Mouse (Mus musculus) limb, embryonic 14.5 days (tissue): ENCODE results near the gene Siglecg. TPM values are rescaled to one million over a fixed set of nuclear protein-coding genes. Genes with fewer than 3 reads are reported as not detected.

ENCODE experiments used
- ATAC-seq: fragments of 200-750 bp; cut with Nextera tagmentation; 2 replicates; pipeline ENCODE4 v1.8.0; 2017; ENCODE audit warnings: low read depth, moderate number of reproducible peaks, moderate TSS enrichment; ENCODE audit not compliant: low FRiP score
- DNase-seq: peaks from one replicate; pipeline ENCODE4 v3.0.0-alpha.2; 2015; ENCODE audit warnings: low spot score
- H3K27ac ChIP-seq: fragments of 300-500 bp; sonication (generic); replicated peaks from 2 replicates; pipeline ENCODE4 v1.5.1; 2014; ENCODE audit warnings: low read depth, mild to moderate bottlenecking, low read length, moderate library complexity, mixed read lengths
- H3K27me3 ChIP-seq: fragments of 300-500 bp; sonication (generic); 2 replicates; pipeline ENCODE4 v1.6.1; 2014; ENCODE audit warnings: low read length, mixed read lengths; ENCODE audit not compliant: control insufficient read depth, insufficient read depth
- H3K36me3 ChIP-seq: fragments of 300-500 bp; sonication (generic); 2 replicates; pipeline ENCODE4 v1.6.1; 2014; ENCODE audit warnings: mild to moderate bottlenecking, low read length, moderate library complexity, mixed read lengths; ENCODE audit not compliant: control insufficient read depth, insufficient read depth
- H3K4me1 ChIP-seq: fragments of 300-500 bp; sonication (generic); 2 replicates; pipeline ENCODE4 v1.6.1; 2014; ENCODE audit warnings: antibody characterized with exemption, low read length, mixed read lengths; ENCODE audit not compliant: control insufficient read depth, insufficient read depth
- H3K4me2 ChIP-seq: fragments of 300-500 bp; sonication (generic); replicated peaks from 2 replicates; pipeline ENCODE4 v1.6.1; 2014; ENCODE audit warnings: low read depth, mild to moderate bottlenecking, low read length, moderate library complexity; ENCODE audit not compliant: severe bottlenecking
- H3K4me3 ChIP-seq: fragments of 300-500 bp; sonication (generic); replicated peaks from 2 replicates; pipeline ENCODE4 v1.5.1; 2014; ENCODE audit warnings: low read length
- H3K9ac ChIP-seq: fragments of 300-500 bp; sonication (generic); 2 replicates; pipeline ENCODE4 v1.6.1; 2014; ENCODE audit warnings: mild to moderate bottlenecking, low read depth, low read length, moderate library complexity; ENCODE audit not compliant: severe bottlenecking
- H3K9me3 ChIP-seq: fragments of 300-500 bp; sonication (generic); 2 replicates; pipeline ENCODE4 v1.6.1; 2016; ENCODE audit warnings: low read length; ENCODE audit not compliant: control insufficient read depth
- POLR2A ChIP-seq: fragments of 200-500 bp; IDR thresholded peaks from 2 replicates; pipeline ENCODE4 v1.8.0; 2012; ENCODE audit warnings: inconsistent platforms, mild to moderate bottlenecking, moderate library complexity, borderline replicate concordance; ENCODE audit not compliant: insufficient read depth, insufficient read length; ENCODE audit errors: extremely low read depth
- WGBS: fragments of 180-500 bp; shearing (Covaris S2); extraction: QIAGEN DNeasy Blood & Tissue Kit; methylation state at CpG from one replicate; pipeline ENCODE4 v1.1.7; 2014; 5-methylcytosine and 5-hydroxymethylcytosine counted together
- polyA plus RNA-seq, 2 experiments: library from polyadenylated mRNA; depleted of rRNA in 1 of 2; stranded (reverse) in 1 of 2; unstranded in 1 of 2; fragments of >200 nt; fragmentation: Nextera tagmentation in 1 of 2; extraction: Ambion mirVana in 1 of 2; gene quantifications; 2 replicates each; pipeline versions ENCODE4 v1.2.1 to v1.2.3; 2012 to 2014

Gene Siglecg
- polyA plus RNA-seq, 2 experiments = 0.29 to 0.33 TPM

DNA sequence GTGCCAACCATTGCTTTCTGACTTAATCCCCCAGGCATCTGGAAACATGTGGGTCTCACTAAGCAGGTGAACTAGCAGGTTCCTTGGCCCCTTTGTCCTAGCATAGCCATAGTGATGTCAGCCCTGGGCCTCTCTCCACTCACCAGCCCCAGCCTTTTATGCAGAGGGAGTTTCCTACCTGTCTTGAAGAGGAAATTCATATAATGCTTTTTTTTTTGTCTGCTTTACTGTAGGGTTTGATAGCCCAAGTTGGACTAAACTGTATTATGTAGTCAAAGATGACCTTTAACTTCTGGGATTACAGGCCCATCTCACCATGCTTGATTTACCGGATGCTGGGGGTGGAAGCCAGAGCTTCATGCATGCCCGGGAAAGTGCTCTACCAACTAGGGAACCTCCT, 41.8 kb downstream of the Siglecg start:
- ATAC-seq (no peak), DNase-seq (no peak)
- no peak for TF ChIP-seq POLR2A
- Histone ChIP-seq H3K36me3 (peaks cover 24% of the 10 kb centered on the region), H3K4me3 (no peak overlapping the region), H3K9ac (no peak overlapping the region), H3K27ac (no peak overlapping the region), H3K4me2 (no peak overlapping the region), H3K9me3 (no peaks in the 10 kb centered on the region), H3K4me1 (peaks cover 6% of the 10 kb centered on the region; the same call in 1 of the 2 replicates), H3K27me3 (no peaks in the 10 kb centered on the region)
- 94% methylated on average over 2 of the region's 2 CpGs for WGBS

DNA sequence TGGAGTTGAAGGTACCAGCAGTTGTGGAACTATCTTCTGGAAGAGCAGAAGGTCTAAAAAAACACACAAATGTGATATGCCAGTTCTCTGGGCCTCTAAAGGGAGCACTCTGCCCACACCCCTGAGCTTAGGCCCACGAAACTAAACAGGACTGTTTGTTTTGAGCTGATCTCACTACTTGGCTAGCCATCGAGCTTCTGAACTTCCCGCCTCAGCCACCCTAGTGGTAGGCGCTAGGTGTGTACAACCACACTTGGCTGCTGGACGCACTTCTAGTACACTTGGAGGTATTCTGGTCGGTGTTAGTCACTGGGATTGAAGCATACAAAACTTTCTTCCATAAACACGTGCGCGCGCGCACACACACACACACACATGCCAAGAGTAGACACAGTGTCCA, 43.7 kb downstream of the Siglecg start:
- TF ChIP-seq POLR2A = no peak
- Histone ChIP-seq H3K36me3 (peaks cover 33% of the 10 kb centered on the region), H3K27me3 (no peaks in the 10 kb centered on the region), H3K9ac (no peak overlapping the region), H3K4me3 (no peak overlapping the region), H3K9me3 (no peaks in the 10 kb centered on the region), H3K4me2 (no peak overlapping the region), H3K4me1 (0 out of 2 replicates have a peak, but pooled peaks cover 3% of the 10 kb centered on the region), H3K27ac (no peak overlapping the region)
- ATAC-seq (no peak), DNase-seq (no peak)
- WGBS = 96% methylated on average over 11 of the region's 11 CpGs

DNA sequence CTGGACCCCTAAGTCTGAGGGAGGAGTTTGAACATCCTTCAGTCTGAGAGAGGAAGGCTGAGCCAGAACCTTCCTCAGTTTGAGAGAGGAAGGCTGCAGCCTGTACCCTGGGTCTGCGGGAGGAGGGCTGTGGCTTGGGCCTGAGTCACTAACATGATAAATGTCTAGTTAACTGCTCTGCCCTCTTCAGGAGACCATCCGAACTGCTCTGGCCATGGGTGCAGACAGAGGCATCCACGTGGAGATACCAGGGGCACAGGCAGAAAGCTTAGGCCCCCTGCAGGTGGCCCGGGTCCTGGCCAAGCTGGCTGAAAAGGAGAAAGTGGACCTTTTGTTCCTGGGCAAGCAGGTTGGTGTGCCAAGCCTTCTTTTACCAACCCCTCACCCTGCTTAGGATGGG, 44.6 kb downstream of the Siglecg start:
- DNase-seq (no peak), ATAC-seq (no peak)
- Histone ChIP-seq H3K9ac (no peak overlapping the region), H3K36me3 (peaks cover 41% of the 10 kb centered on the region), H3K4me2 (no peak overlapping the region), H3K27me3 (no peaks in the 10 kb centered on the region), H3K4me1 (0 out of 2 replicates have a peak, but pooled peaks cover 2% of the 10 kb centered on the region), H3K9me3 (no peaks in the 10 kb centered on the region), H3K27ac (no peak overlapping the region), H3K4me3 (no peak overlapping the region)
- TF ChIP-seq POLR2A = no peak
- WGBS = 50% methylated on average over 4 of the region's 4 CpGs

DNA sequence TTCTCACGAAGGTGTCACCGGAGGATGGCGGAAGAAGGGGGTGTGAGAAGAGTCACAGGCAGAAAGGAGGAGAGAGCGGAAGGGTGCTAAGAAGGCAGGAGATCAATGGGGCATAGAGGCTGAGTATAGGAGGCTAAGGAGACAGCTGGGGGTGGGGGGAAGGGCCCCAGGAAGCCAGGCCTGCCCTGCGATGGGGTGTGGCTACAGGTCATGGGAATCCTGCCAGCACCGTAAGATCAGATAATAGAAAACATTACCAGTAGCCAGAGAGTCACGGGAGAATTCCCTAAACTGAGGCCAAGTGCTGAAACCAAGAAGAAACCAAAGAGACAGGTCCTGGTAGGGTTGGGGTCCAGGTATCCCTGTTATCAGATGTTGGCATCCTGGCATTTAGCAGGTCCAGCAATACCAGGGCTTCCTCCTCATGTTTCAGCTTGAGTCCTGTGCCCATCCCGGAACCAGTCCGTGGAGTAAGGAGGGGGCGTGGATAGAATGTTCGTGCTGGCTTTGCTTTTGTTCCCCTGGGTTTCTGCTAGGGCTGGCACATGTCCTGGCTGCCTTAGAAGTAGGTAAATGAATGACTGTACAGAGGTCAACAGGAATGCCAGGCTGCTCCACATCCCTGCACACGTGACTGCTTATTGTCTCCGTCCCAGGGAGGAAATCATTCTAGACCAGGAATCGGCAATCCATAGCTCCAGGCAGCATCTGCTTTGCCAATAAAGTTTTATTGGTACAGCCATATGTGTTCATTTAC, 45.8 kb downstream of the Siglecg start:
- Histone ChIP-seq H3K4me3 (no peak overlapping the region), H3K4me1 (no peaks in the 10 kb centered on the region), H3K4me2 (no peak overlapping the region), H3K9ac (no peak overlapping the region), H3K36me3 (peaks cover 45% of the 10 kb centered on the region), H3K27ac (no peak overlapping the region), H3K9me3 (no peaks in the 10 kb centered on the region), H3K27me3 (no peaks in the 10 kb centered on the region)
- DNase-seq = no peak
- TF ChIP-seq POLR2A = no peak
- WGBS = 66% methylated on average over 14 of the region's 14 CpGs
- ATAC-seq = no peak

DNA sequence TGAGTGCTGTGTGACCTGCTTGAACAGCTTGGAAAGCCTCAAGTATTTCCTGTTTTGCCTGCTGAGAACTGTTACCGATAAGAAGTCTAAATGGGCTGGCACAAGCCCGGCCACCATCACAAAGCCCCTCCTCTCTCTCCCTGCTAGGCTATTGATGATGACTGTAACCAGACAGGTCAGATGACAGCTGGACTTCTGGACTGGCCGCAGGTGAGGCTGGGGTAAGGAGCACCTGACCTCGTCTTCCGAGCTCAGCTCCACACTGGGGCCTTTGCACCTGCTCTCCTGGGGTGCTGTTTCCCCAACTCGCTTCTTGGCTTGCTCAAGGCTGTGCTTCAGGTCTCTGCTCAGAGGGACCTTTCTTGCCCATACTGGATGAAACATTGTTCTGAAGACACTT, 46.4 kb downstream of the Siglecg start:
- ATAC-seq (no peak), DNase-seq (no peak)
- H3K36me3 ChIP-seq = peaks cover 45% of the 10 kb centered on the region
- H3K4me1 ChIP-seq = no peaks in the 10 kb centered on the region
- WGBS = 61% methylated on average over 6 of the region's 6 CpGs
- H3K4me2 ChIP-seq = no peak overlapping the region
- H3K4me3 ChIP-seq = no peak overlapping the region
- no peaks in the 10 kb centered on the region for H3K27me3 ChIP-seq
- no peak overlapping the region for H3K9ac ChIP-seq
- TF ChIP-seq POLR2A = no peak
- H3K9me3 ChIP-seq = no peaks in the 10 kb centered on the region
- no peak overlapping the region for H3K27ac ChIP-seq
